Mouse (Mus musculus): ENCODE data around the gene Mpg. TPM values are rescaled to one million over a fixed set of nuclear protein-coding genes. Genes with fewer than 3 reads are reported as not detected.

Gene Mpg
- polyA plus RNA-seq, 1 experiment from 2014 or later, result 26.3 TPM

GRCm38 (mm10) chr11:32228292-32228845, 2.1 kb downstream of the Mpg start:
- TF ChIP-seq CTCF (IDR thresholded peaks at IDR 0.05), result no peak

GRCm38 (mm10) chr11:32230220-32230619, 3.9 kb downstream of the Mpg start:
- POLR2A ChIA-PET, result interaction anchor here (1.4 kb wide), 1 partner anchor 11 kb away, joined by 4 read pairs; no protein-coding TSS in a partner anchor
- TF ChIP-seq CTCF (IDR thresholded peaks at IDR 0.05), result no peak
- no peaks in the 10 kb centered on the region for H3K27me3 ChIP-seq
- in situ Hi-C loops (cut with MboI; ENCODE audit: low pct_unique_long_range_greater_than_20kb), result no loop called here
- ATAC-seq, result no peak
- CTCF ChIA-PET, result interaction anchor here (1.3 to 2.6 kb wide), 3 partner anchors 10 to 48 kb away, joined by 3 to 10 read pairs (median 4); no protein-coding TSS in a partner anchor
- DNase-seq (ENCODE audit: low read depth, low spot score), result no peak

More at GRCm38 (mm10) chr11:32228292-32228845, 2.1 kb downstream of the Mpg start:
- DNase-seq (ENCODE audit: low read depth, low spot score), result no peak
- POLR2A ChIA-PET, result no interaction called here
- in situ Hi-C loops (cut with MboI; ENCODE audit: low pct_unique_long_range_greater_than_20kb), result no loop called here
- CTCF ChIA-PET, result no interaction called here
- no peak for ATAC-seq
- no peaks in the 10 kb centered on the region for H3K27me3 ChIP-seq

- ChIA-PET POLR2A (no interaction called here), CTCF (interaction anchor here (1.3 to 2.6 kb wide), 3 partner anchors 10 to 49 kb away, joined by 3 to 10 read pairs (median 4); no protein-coding TSS in a partner anchor)
- in situ Hi-C loops (cut with MboI; ENCODE audit: low pct_unique_long_range_greater_than_20kb), result no loop called here
- ATAC-seq, result no peak
- DNase-seq (ENCODE audit: low read depth, low spot score), result no peak
- TF ChIP-seq CTCF (IDR thresholded peaks at IDR 0.05), result no peak
- H3K27me3 ChIP-seq, result no peaks in the 10 kb centered on the region
Measured at GRCm38 (mm10) chr11:32231125-32231524, 4.8 kb downstream of the Mpg start.

GRCm38 (mm10) chr11:32232848-32233247, 6.5 kb downstream of the Mpg start:
- POLR2A ChIA-PET, result no interaction called here
- no peak for DNase-seq (ENCODE audit: low read depth, low spot score)
- in situ Hi-C loops (cut with MboI; ENCODE audit: low pct_unique_long_range_greater_than_20kb), result no loop called here
- TF ChIP-seq CTCF (IDR thresholded peaks at IDR 0.05), result no peak
- CTCF ChIA-PET, result interaction anchor here (1.1 to 1.7 kb wide), 5 partner anchors 8 to 23 kb away, joined by 3 to 4 read pairs (median 3); partner anchors contain the start of gene Rhbdf1
- no peaks in the 10 kb centered on the region for H3K27me3 ChIP-seq
- ATAC-seq, result no peak

- CTCF ChIA-PET, result interaction anchor here (0.9 to 1.7 kb wide), 5 partner anchors 10 to 22 kb away, joined by 3 to 5 read pairs (median 3); no protein-coding TSS in a partner anchor
- DNase-seq (ENCODE audit: low read depth, low spot score) (no peak), ATAC-seq (no peak)
- POLR2A ChIA-PET, result no interaction called here
- in situ Hi-C loops (cut with MboI; ENCODE audit: low pct_unique_long_range_greater_than_20kb), result no loop called here
- H3K27me3 ChIP-seq, result no peaks in the 10 kb centered on the region
- TF ChIP-seq CTCF (IDR thresholded peaks at IDR 0.05), result no peak
Measured at GRCm38 (mm10) chr11:32233895-32234294, 7.6 kb downstream of the Mpg start.

- no peak for DNase-seq (ENCODE audit: low read depth, low spot score)
- H3K27me3 ChIP-seq, result no peaks in the 10 kb centered on the region
- in situ Hi-C loops (cut with MboI; ENCODE audit: low pct_unique_long_range_greater_than_20kb), result loop anchor here (5.0 kb wide), 1 partner anchor 53 kb away; no protein-coding TSS in a partner anchor
- TF ChIP-seq CTCF (IDR thresholded peaks at IDR 0.05), result no peak
- CTCF ChIA-PET, result interaction anchor here (0.9 to 4.7 kb wide), 6 partner anchors 9 to 52 kb away, joined by 3 to 54 read pairs (median 5); no protein-coding TSS in a partner anchor
- no peak for ATAC-seq
- POLR2A ChIA-PET, result interaction anchor here (1.6 to 1.8 kb wide), 2 partner anchors 9 to 13 kb away, joined by 5 to 8 read pairs; partner anchors contain the start of genes Mpg and Rhbdf1
Measured at GRCm38 (mm10) chr11:32234816-32235485, 8.6 kb downstream of the Mpg start.

GRCm38 (mm10) chr11:32235646-32236045, 9.3 kb downstream of the Mpg start:
- no peak for ATAC-seq
- in situ Hi-C loops (cut with MboI; ENCODE audit: low pct_unique_long_range_greater_than_20kb), result loop anchor here (5.0 kb wide), 1 partner anchor 53 kb away; no protein-coding TSS in a partner anchor
- no peaks in the 10 kb centered on the region for H3K27me3 ChIP-seq
- CTCF ChIA-PET, result interaction anchor here (1.1 to 4.7 kb wide), 4 partner anchors 9 to 53 kb away, joined by 3 to 54 read pairs (median 7); no protein-coding TSS in a partner anchor
- no peak for DNase-seq (ENCODE audit: low read depth, low spot score)
- POLR2A ChIA-PET, result interaction anchor here (1.6 to 1.8 kb wide), 2 partner anchors 9 to 14 kb away, joined by 5 to 8 read pairs; partner anchors contain the start of genes Mpg and Rhbdf1
- no peak for TF ChIP-seq CTCF (IDR thresholded peaks at IDR 0.05)

GRCm38 (mm10) chr11:32236132-32236531, 9.8 kb downstream of the Mpg start:
- POLR2A ChIA-PET, result interaction anchor here (1.6 to 1.8 kb wide), 2 partner anchors 10 to 14 kb away, joined by 5 to 8 read pairs; partner anchors contain the start of genes Mpg and Rhbdf1
- TF ChIP-seq CTCF (IDR thresholded peaks at IDR 0.05), result no peak
- CTCF ChIA-PET, result interaction anchor here (1.1 to 4.7 kb wide), 4 partner anchors 9 to 53 kb away, joined by 3 to 54 read pairs (median 7); no protein-coding TSS in a partner anchor
- DNase-seq (ENCODE audit: low read depth, low spot score) (no peak), ATAC-seq (no peak)
- in situ Hi-C loops (cut with MboI; ENCODE audit: low pct_unique_long_range_greater_than_20kb), result loop anchor here (5.0 kb wide), 1 partner anchor 54 kb away; no protein-coding TSS in a partner anchor
- H3K27me3 ChIP-seq, result no peaks in the 10 kb centered on the region

- POLR2A ChIA-PET, result interaction anchor here (1.6 to 1.8 kb wide), 2 partner anchors 11 to 15 kb away, joined by 5 to 8 read pairs; partner anchors contain the start of genes Mpg and Rhbdf1
- peak; percentile 89 for TF ChIP-seq CTCF (IDR thresholded peaks at IDR 0.05)
- DNase-seq (ENCODE audit: low read depth, low spot score), result no peak
- in situ Hi-C loops (cut with MboI; ENCODE audit: low pct_unique_long_range_greater_than_20kb), result loop anchor here (5.0 kb wide), 1 partner anchor 55 kb away; no protein-coding TSS in a partner anchor
- no peaks in the 10 kb centered on the region for H3K27me3 ChIP-seq
- peak; percentile 41 for ATAC-seq
- CTCF ChIA-PET, result interaction anchor here (0.6 to 4.7 kb wide), 9 partner anchors 8 to 54 kb away, joined by 3 to 54 read pairs (median 5); partner anchors contain the start of genes Mpg and Rhbdf1
Measured at GRCm38 (mm10) chr11:32236712-32237410, 10.6 kb downstream of the Mpg start.

GRCm38 (mm10) chr11:32237411-32237795, 11.1 kb downstream of the Mpg start:
- TF ChIP-seq CTCF (IDR thresholded peaks at IDR 0.05), result no peak
- H3K27me3 ChIP-seq, result no peaks in the 10 kb centered on the region
- ChIA-PET CTCF (interaction anchor here (0.6 to 4.7 kb wide), 9 partner anchors 10 to 55 kb away, joined by 3 to 54 read pairs (median 4); partner anchors contain the start of genes Mpg and Rhbdf1), POLR2A (no interaction called here)
- in situ Hi-C loops (cut with MboI; ENCODE audit: low pct_unique_long_range_greater_than_20kb), result loop anchor here (5.0 kb wide), 1 partner anchor 55 kb away; no protein-coding TSS in a partner anchor
- no peak for ATAC-seq
- DNase-seq (ENCODE audit: low read depth, low spot score), result no peak

All from Patski (cell line).